Mouse (Mus musculus) CH12.LX (cell line): Measurements from ENCODE around the gene Btbd9.

Source experiments
- CHD2 ChIP-seq: IDR thresholded peaks from 2 replicates; pipeline ENCODE4 v1.6.1; 2011; ENCODE audit warnings: low read length, improper control_type of control experiment
- CTCF ChIP-seq, 2 experiments: IDR thresholded peaks in 1 of 2; conservative IDR thresholded peaks in 1 of 2; 2 replicates each; pipeline ENCODE4 v1.5.1; 2011 to 2012; ENCODE audit warnings: low read depth in 2 of 2, low read length in 2 of 2, improper control_type of control experiment in 1 of 2, inconsistent platforms in 1 of 2, mild to moderate bottlenecking in 1 of 2, moderate library complexity in 1 of 2
- EP300 ChIP-seq: IDR thresholded peaks from 2 replicates; pipeline ENCODE4 v1.6.1; 2011; ENCODE audit warnings: low read length, improper control_type of control experiment
- HCFC1 ChIP-seq: IDR thresholded peaks from 2 replicates; pipeline ENCODE4 v1.6.1; 2012; ENCODE audit warnings: low read depth, mild to moderate bottlenecking, inconsistent platforms, low read length, improper control_type of control experiment
- KAT2A ChIP-seq: IDR thresholded peaks from 2 replicates; pipeline ENCODE4 v1.6.1; 2012; ENCODE audit warnings: low read length, improper control_type of control experiment, inconsistent platforms; ENCODE audit not compliant: insufficient replicate concordance
- NELFE ChIP-seq: IDR thresholded peaks from 2 replicates; pipeline ENCODE4 v1.6.1; 2011; ENCODE audit warnings: low read depth, low read length, improper control_type of control experiment
- POLR2A ChIP-seq: IDR thresholded peaks from 2 replicates; pipeline ENCODE4 v1.6.1; 2011; ENCODE audit warnings: low read depth, mild to moderate bottlenecking, improper control_type of control experiment, low read length
- SIN3A ChIP-seq: IDR thresholded peaks from 2 replicates; pipeline ENCODE4 v1.6.1; 2012; ENCODE audit warnings: low read length, improper control_type of control experiment, inconsistent platforms
- SMC3 ChIP-seq: IDR thresholded peaks from 2 replicates; pipeline ENCODE4 v1.6.1; 2011; ENCODE audit warnings: low read depth, low read length, improper control_type of control experiment
- TBP ChIP-seq: conservative IDR thresholded peaks from 2 replicates; pipeline ENCODE4 v1.6.1; 2011; ENCODE audit warnings: low read depth, low read length, improper control_type of control experiment
- ZC3H11A ChIP-seq: IDR thresholded peaks from 2 replicates; pipeline ENCODE4 v1.6.1; 2012; ENCODE audit warnings: low read depth, mild to moderate bottlenecking, inconsistent platforms, low read length, improper control_type of control experiment
- ZNF384 ChIP-seq: IDR thresholded peaks from 2 replicates; pipeline ENCODE4 v1.6.1; 2012; ENCODE audit warnings: low read depth, low read length, improper control_type of control experiment, inconsistent platforms

DNA sequence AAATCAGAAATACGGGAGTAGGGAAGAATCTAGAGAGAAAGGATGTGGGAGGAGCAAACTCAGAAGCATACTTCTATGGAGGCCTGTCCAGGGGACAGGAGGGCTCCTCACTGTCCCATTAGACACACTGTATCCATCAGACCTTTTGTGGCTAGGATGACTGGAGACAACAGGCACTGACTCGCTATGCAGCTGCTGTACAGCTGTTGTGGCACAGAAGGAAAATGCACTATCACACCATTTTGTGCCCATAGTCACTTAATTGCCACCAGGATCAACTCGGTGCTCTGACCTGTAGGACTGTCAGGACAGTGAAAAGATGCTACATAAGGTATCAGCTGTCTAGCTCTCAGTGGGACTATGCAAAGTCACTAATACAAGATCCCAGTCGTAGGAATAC, 266.7 kb downstream of the Btbd9 start:
- TF ChIP-seq ZNF384 (no peak), EP300 (no peak), KAT2A (no peak), HCFC1 (no peak), POLR2A (no peak), ZC3H11A (no peak), CTCF (conservative IDR thresholded peaks at IDR 0.05 in 1 of 2, IDR thresholded peaks at IDR 0.05 in 1 of 2; ENCODE audit: low read depth in 2 of 2, low read length in 2 of 2) (no peak), SMC3 (no peak), TBP (no peak), NELFE (no peak), CHD2 (no peak), SIN3A (no peak)
